Comparison of ENCODE assay signal across 7 mouse cellular contexts in genomic region chr10:80141243-80141642, GRCm38 (mm10). TPM values are rescaled to one million over a fixed set of nuclear protein-coding genes. Genes with fewer than 3 reads are reported as not detected.
DNase-seq lines count a peak whose midpoint lies in the region; ATAC-seq lines count a peak whose summit lies in the region.

No protein-coding gene starts in this region.

- WGBS in embryonic facial prominence, embryonic 10.5 days, result under 1% methylated on average over 29 of the region's 29 CpGs
- under 1% methylated on average over 29 of the region's 29 CpGs for WGBS in limb, embryonic 10.5 days
- WGBS in midbrain, embryonic 12.5 days, result under 1% methylated on average over 29 of the region's 29 CpGs

- H3K27me3 ChIP-seq in embryonic facial prominence, embryonic 10.5 days (replicated peaks; ENCODE audit: low read depth, poor library complexity, severe bottlenecking), result peaks cover 30% of the 10 kb centered on the region
- H3K27me3 ChIP-seq in limb, embryonic 10.5 days (ENCODE audit: low read depth, poor library complexity, severe bottlenecking), result peaks cover 44% of the 10 kb centered on the region
- peaks cover 20% of the 10 kb centered on the region for H3K27me3 ChIP-seq in midbrain, embryonic 12.5 days

- peak overlapping the region; percentile 81 for H3K27ac ChIP-seq in embryonic facial prominence, embryonic 10.5 days (replicated peaks)
- H3K27ac ChIP-seq in limb, embryonic 10.5 days, result peak overlapping the region; percentile 88
- H3K27ac ChIP-seq in midbrain, embryonic 12.5 days (replicated peaks), result peak overlapping the region; percentile 83

- no peaks in the 10 kb centered on the region for H3K9me3 ChIP-seq in embryonic facial prominence, embryonic 10.5 days
- no peaks in the 10 kb centered on the region for H3K9me3 ChIP-seq in limb, embryonic 10.5 days (replicated peaks)
- no peaks in the 10 kb centered on the region for H3K9me3 ChIP-seq in midbrain, embryonic 12.5 days

- peak overlapping the region; percentile 99 for H3K4me3 ChIP-seq in embryonic facial prominence, embryonic 10.5 days
- peak overlapping the region; percentile 93 for H3K4me3 ChIP-seq in limb, embryonic 10.5 days
- peak overlapping the region; percentile 73 for H3K4me3 ChIP-seq in midbrain, embryonic 12.5 days

- peak; percentile 76 for ATAC-seq in granulocyte monocyte progenitor cell, adult 5-6 weeks (replicated peaks; ENCODE audit: poor library complexity, severe bottlenecking)
- ATAC-seq in midbrain, embryonic 12.5 days (ENCODE audit: low FRiP score, low read depth), result peak; percentile 50

- H3K36me3 ChIP-seq in embryonic facial prominence, embryonic 10.5 days (replicated peaks), result peaks cover 33% of the 10 kb centered on the region
- peaks cover 34% of the 10 kb centered on the region for H3K36me3 ChIP-seq in limb, embryonic 10.5 days
- peaks cover 28% of the 10 kb centered on the region for H3K36me3 ChIP-seq in midbrain, embryonic 12.5 days

- peak overlapping the region; percentile 32; the same call in 1 of the 2 replicates for H3K9ac ChIP-seq in midbrain, embryonic 12.5 days (replicated peaks)

- peak; percentile 98 for DNase-seq in adrenal gland, postnatal 14 days
- peak; percentile 96 for DNase-seq in embryonic facial prominence, embryonic 10.5 days (ENCODE audit: low spot score)
- peak; percentile 97 for DNase-seq in kidney, adult 11 months
- DNase-seq in limb, embryonic 10.5 days (ENCODE audit: low spot score), result peak; percentile 94
- DNase-seq in skeletal muscle tissue, adult 2 months (ENCODE audit: low read depth, low spot score), result peak; percentile 97

- H3K4me2 ChIP-seq in midbrain, embryonic 12.5 days (replicated peaks), result peak overlapping the region; percentile 81

- H3K4me1 ChIP-seq in embryonic facial prominence, embryonic 10.5 days, result peaks cover 86% of the 10 kb centered on the region
- H3K4me1 ChIP-seq in limb, embryonic 10.5 days, result peaks cover 80% of the 10 kb centered on the region
- peaks cover 77% of the 10 kb centered on the region for H3K4me1 ChIP-seq in midbrain, embryonic 12.5 days

RNA-seq across cellular contexts. Expression of gene Cbarp, which starts 0.6 kb away (rescaled TPM):
- total RNA-seq in adrenal gland, postnatal 14 days (2021), result 69.9 and 137 TPM in 2 replicates
- polyA plus RNA-seq in embryonic facial prominence, embryonic 10.5 days (2016; fragmentation: Nextera tagmentation; extraction: Ambion mirVana), result 4.9 and 8.5 TPM in 2 replicates
- total RNA-seq in granulocyte monocyte progenitor cell, adult 5-6 weeks (2014; fragmentation: Nextera tagmentation), result 0.73 and 5.3 TPM in 2 replicates
- 0.36 TPM in 1 of 2 replicates, not detected in the other for total RNA-seq in granulocyte monocyte progenitor cell, adult 5-6 weeks (2017)
- polyA plus RNA-seq in limb, embryonic 10.5 days (2016; fragmentation: Nextera tagmentation; extraction: Ambion mirVana), result 3.3 and 4.7 TPM in 2 replicates
- 19.3 and 20.0 TPM in 2 replicates for polyA plus RNA-seq in midbrain, embryonic 12.5 days (2016; fragmentation: Nextera tagmentation; extraction: Ambion mirVana)

RNA-seq across cellular contexts. Expression of gene Atp5d, which starts 2.8 kb away (rescaled TPM):
- 920 and 980 TPM in 2 replicates for total RNA-seq in adrenal gland, postnatal 14 days (2021)
- 491 and 493 TPM in 2 replicates for polyA plus RNA-seq in embryonic facial prominence, embryonic 10.5 days (2016; fragmentation: Nextera tagmentation; extraction: Ambion mirVana)
- total RNA-seq in granulocyte monocyte progenitor cell, adult 5-6 weeks (2014; fragmentation: Nextera tagmentation), result 193 and 253 TPM in 2 replicates
- 47.4 and 49.6 TPM in 2 replicates for total RNA-seq in granulocyte monocyte progenitor cell, adult 5-6 weeks (2017)
- 487 and 503 TPM in 2 replicates for polyA plus RNA-seq in limb, embryonic 10.5 days (2016; fragmentation: Nextera tagmentation; extraction: Ambion mirVana)
- 379 and 384 TPM in 2 replicates for polyA plus RNA-seq in midbrain, embryonic 12.5 days (2016; fragmentation: Nextera tagmentation; extraction: Ambion mirVana)

RNA-seq across cellular contexts. Expression of gene Midn, which starts 6.8 kb away (rescaled TPM):
- total RNA-seq in adrenal gland, postnatal 14 days (2021), result 114 and 140 TPM in 2 replicates
- 22.2 TPM in 2 replicates for polyA plus RNA-seq in embryonic facial prominence, embryonic 10.5 days (2016; fragmentation: Nextera tagmentation; extraction: Ambion mirVana)
- 26.7 and 36.8 TPM in 2 replicates for total RNA-seq in granulocyte monocyte progenitor cell, adult 5-6 weeks (2014; fragmentation: Nextera tagmentation)
- total RNA-seq in granulocyte monocyte progenitor cell, adult 5-6 weeks (2017), result 10.0 and 17.4 TPM in 2 replicates
- 26.2 and 27.1 TPM in 2 replicates for polyA plus RNA-seq in limb, embryonic 10.5 days (2016; fragmentation: Nextera tagmentation; extraction: Ambion mirVana)
- polyA plus RNA-seq in midbrain, embryonic 12.5 days (2016; fragmentation: Nextera tagmentation; extraction: Ambion mirVana), result 41.7 and 46.4 TPM in 2 replicates

RNA-seq across cellular contexts. Expression of gene Cirbp, which starts 24.5 kb away (rescaled TPM):
- total RNA-seq in adrenal gland, postnatal 14 days (2021), result 67.6 and 106 TPM in 2 replicates
- 93.2 and 110 TPM in 2 replicates for polyA plus RNA-seq in embryonic facial prominence, embryonic 10.5 days (2016; fragmentation: Nextera tagmentation; extraction: Ambion mirVana)
- 25.3 and 70.7 TPM in 2 replicates for total RNA-seq in granulocyte monocyte progenitor cell, adult 5-6 weeks (2014; fragmentation: Nextera tagmentation)
- total RNA-seq in granulocyte monocyte progenitor cell, adult 5-6 weeks (2017), result 36.8 and 40.7 TPM in 2 replicates
- polyA plus RNA-seq in limb, embryonic 10.5 days (2016; fragmentation: Nextera tagmentation; extraction: Ambion mirVana), result 90.7 and 129 TPM in 2 replicates
- polyA plus RNA-seq in midbrain, embryonic 12.5 days (2016; fragmentation: Nextera tagmentation; extraction: Ambion mirVana), result 227 and 233 TPM in 2 replicates

RNA-seq across cellular contexts. Expression of gene Stk11, which starts 25.6 kb away (rescaled TPM):
- 138 and 147 TPM in 2 replicates for total RNA-seq in adrenal gland, postnatal 14 days (2021)
- polyA plus RNA-seq in embryonic facial prominence, embryonic 10.5 days (2016; fragmentation: Nextera tagmentation; extraction: Ambion mirVana), result 16.1 and 17.5 TPM in 2 replicates
- 94.5 and 150 TPM in 2 replicates for total RNA-seq in granulocyte monocyte progenitor cell, adult 5-6 weeks (2014; fragmentation: Nextera tagmentation)
- 121 and 132 TPM in 2 replicates for total RNA-seq in granulocyte monocyte progenitor cell, adult 5-6 weeks (2017)
- 16.1 and 17.0 TPM in 2 replicates for polyA plus RNA-seq in limb, embryonic 10.5 days (2016; fragmentation: Nextera tagmentation; extraction: Ambion mirVana)
- polyA plus RNA-seq in midbrain, embryonic 12.5 days (2016; fragmentation: Nextera tagmentation; extraction: Ambion mirVana), result 16.7 and 20.3 TPM in 2 replicates

Comparison
In these comparisons a context has a peak if more than half of its experiments do, and no peak if none do; other contexts are left out.
1. Peak in every context shown above with its lines: DNase-seq, ATAC-seq, H3K4me3 ChIP-seq and H3K27ac ChIP-seq.